Mouse (Mus musculus): ENCODE results near the gene Disp1. TPM values are rescaled to one million over a fixed set of nuclear protein-coding genes. Genes with fewer than 3 reads are reported as not detected.

Gene Disp1
- polyA plus RNA-seq, 1 experiment from 2014 or later: 7.5 TPM

DNA sequence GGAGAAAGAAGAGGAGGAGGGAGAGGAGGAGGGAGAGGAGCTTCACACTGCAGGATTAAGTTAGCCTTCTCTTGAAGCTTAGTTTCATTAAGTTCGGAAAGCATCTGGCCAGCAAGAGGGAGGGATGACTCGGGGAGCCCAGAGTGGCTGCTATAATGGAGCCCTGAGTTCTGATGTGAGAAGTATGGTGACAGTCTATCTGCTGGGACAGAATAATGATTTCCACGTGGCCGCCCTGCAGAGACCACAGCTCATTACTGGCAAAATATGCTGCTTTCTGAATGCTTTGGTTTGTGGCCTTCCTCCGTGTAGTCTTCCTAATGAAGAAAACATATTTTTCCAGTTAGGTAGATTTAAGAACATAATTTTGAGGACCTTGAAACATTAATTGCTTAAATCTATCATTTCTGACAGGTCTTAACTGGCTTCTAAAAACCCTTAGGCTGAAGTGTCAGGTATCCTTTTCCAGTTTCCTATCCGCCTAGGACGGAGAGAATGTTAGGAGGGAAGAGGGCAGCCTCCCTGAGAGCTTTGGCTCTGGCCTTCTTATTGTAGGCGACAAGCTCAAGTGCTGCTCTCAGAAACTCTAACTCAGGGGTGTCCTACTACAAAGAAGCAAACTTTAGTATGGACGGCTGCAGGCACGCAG is 32.2 kb downstream of the Disp1 start:
- H3K4me2 ChIP-seq (ENCODE audit: low read length): no peak overlapping the region
- no peak for ATAC-seq
- H3K4me1 ChIP-seq (ENCODE audit: control insufficient read depth, insufficient read depth, low read depth, low read length): no peaks in the 10 kb centered on the region; the same call in 1 of the 2 replicates
- H3K36me3 ChIP-seq (ENCODE audit: control insufficient read depth, insufficient read depth, low read length): no peaks in the 10 kb centered on the region
- H3K9ac ChIP-seq (ENCODE audit: low read depth, low read length): no peak overlapping the region
- no peak overlapping the region for H3K4me3 ChIP-seq (ENCODE audit: low read length)
- H3K27ac ChIP-seq (ENCODE audit: low read depth, low read length): no peak overlapping the region
- H3K9me3 ChIP-seq (ENCODE audit: control insufficient read depth, low read length): no peaks in the 10 kb centered on the region
- H3K27me3 ChIP-seq (replicated peaks; ENCODE audit: control insufficient read depth, insufficient read depth, low read length): no peaks in the 10 kb centered on the region
- 61% methylated on average over 10 of the region's 10 CpGs for WGBS

DNA sequence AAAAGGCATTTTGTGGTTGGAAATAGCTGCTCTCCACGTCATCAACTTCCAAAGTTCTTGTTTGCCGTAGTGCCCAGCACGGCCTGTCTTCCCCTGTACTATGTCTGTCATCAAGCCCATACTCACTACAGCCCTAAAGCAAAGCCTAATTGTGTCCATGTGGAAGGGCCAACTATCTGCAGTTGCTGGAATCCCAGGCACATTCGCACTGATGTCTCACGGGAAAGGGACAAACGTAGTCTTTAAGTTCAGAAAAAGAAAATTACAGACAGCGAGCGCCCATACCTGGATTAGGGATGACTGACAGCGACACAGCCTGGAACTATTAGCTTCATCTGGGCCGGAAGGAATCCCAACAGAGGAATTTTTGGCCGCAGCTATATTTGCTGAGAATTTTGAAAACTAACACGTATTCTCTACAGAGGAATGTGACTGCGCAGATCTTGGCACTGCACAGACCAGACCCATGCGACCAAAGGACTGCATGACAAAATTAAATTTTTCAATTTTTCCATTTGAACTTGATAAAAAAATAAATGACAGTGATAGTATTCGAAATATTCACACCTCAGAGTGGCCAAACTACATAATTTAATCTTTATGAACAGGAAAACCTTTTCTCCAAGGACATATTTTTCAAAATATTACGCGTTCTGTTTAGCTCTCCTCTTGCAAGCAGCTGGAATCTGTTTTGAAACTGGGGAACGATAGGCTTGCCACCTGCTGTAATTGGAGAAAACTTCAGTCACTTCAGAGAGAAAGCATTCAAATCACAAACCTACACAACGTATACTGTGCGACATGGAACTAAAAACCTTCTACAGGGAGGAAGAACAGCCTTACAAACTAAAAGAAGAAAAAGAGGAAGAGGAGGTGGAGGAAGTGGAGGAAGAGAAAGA is 33.0 kb downstream of the Disp1 start:
- 82% methylated on average over 20 of the region's 20 CpGs for WGBS
- no peak for ATAC-seq
- H3K4me3 ChIP-seq (ENCODE audit: low read length): no peak overlapping the region
- H3K36me3 ChIP-seq (ENCODE audit: control insufficient read depth, insufficient read depth, low read length): no peaks in the 10 kb centered on the region
- H3K9me3 ChIP-seq (ENCODE audit: control insufficient read depth, low read length): no peaks in the 10 kb centered on the region
- no peaks in the 10 kb centered on the region for H3K27me3 ChIP-seq (replicated peaks; ENCODE audit: control insufficient read depth, insufficient read depth, low read length)
- H3K4me1 ChIP-seq (ENCODE audit: control insufficient read depth, insufficient read depth, low read depth, low read length): peaks cover 3% of the 10 kb centered on the region; the same call in 1 of the 2 replicates
- no peak overlapping the region for H3K4me2 ChIP-seq (ENCODE audit: low read length)
- H3K27ac ChIP-seq (ENCODE audit: low read depth, low read length): no peak overlapping the region
- no peak overlapping the region for H3K9ac ChIP-seq (ENCODE audit: low read depth, low read length)

DNA sequence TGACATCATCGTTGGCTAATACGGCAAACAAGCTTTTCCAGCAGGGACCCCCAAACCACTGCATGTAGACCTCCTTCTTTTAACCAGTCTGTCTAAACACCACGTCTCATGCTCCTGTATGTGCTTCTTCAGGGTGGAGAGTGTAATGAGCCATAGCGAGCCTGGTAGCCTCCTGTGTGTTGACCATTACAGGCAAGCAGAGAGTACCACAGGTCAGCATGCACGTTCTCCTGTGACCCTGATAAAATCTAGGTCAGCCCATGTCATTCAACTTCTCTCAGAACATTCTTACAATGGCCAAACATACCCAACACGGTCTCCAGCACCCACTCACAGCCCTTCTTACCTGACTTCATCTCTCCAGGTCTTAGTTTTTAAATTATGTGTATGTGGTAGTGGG is 35.8 kb downstream of the Disp1 start:
- Histone ChIP-seq H3K4me2 (ENCODE audit: low read length) (no peak overlapping the region), H3K27me3 (replicated peaks; ENCODE audit: control insufficient read depth, insufficient read depth, low read length) (no peaks in the 10 kb centered on the region), H3K9me3 (ENCODE audit: control insufficient read depth, low read length) (no peaks in the 10 kb centered on the region), H3K9ac (ENCODE audit: low read depth, low read length) (no peak overlapping the region), H3K4me3 (ENCODE audit: low read length) (no peak overlapping the region), H3K27ac (ENCODE audit: low read depth, low read length) (no peak overlapping the region), H3K4me1 (ENCODE audit: control insufficient read depth, insufficient read depth, low read depth, low read length) (peaks cover 8% of the 10 kb centered on the region), H3K36me3 (ENCODE audit: control insufficient read depth, insufficient read depth, low read length) (no peaks in the 10 kb centered on the region)
- ATAC-seq: no peak
- WGBS: 81% methylated on average over 6 of the region's 6 CpGs

DNA sequence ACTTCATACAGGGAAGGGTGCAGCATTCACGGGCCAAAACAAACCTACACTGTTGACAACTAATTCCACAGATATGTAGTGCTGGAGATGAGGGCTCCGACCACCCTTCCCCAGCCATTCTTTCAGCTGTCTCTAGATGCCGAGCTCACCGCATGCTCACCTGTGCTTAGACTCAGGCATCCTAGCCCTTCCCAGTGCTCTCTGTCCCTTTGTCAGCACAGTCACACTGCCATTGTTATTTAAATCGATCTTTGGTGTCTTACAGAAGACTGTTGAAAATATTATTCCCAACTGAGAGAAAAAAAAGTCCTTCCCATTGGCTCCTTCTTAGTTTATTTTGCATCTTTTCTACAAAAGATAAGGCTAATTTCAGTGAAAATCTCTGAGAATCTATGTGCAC is 36.6 kb downstream of the Disp1 start:
- Histone ChIP-seq H3K4me3 (ENCODE audit: low read length) (no peak overlapping the region), H3K36me3 (ENCODE audit: control insufficient read depth, insufficient read depth, low read length) (no peaks in the 10 kb centered on the region), H3K27ac (ENCODE audit: low read depth, low read length) (no peak overlapping the region), H3K9me3 (ENCODE audit: control insufficient read depth, low read length) (no peaks in the 10 kb centered on the region), H3K4me1 (ENCODE audit: control insufficient read depth, insufficient read depth, low read depth, low read length) (peaks cover 8% of the 10 kb centered on the region), H3K27me3 (replicated peaks; ENCODE audit: control insufficient read depth, insufficient read depth, low read length) (no peaks in the 10 kb centered on the region), H3K9ac (ENCODE audit: low read depth, low read length) (no peak overlapping the region), H3K4me2 (ENCODE audit: low read length) (no peak overlapping the region)
- WGBS: 71% methylated on average over 5 of the region's 5 CpGs
- no peak for ATAC-seq

DNA sequence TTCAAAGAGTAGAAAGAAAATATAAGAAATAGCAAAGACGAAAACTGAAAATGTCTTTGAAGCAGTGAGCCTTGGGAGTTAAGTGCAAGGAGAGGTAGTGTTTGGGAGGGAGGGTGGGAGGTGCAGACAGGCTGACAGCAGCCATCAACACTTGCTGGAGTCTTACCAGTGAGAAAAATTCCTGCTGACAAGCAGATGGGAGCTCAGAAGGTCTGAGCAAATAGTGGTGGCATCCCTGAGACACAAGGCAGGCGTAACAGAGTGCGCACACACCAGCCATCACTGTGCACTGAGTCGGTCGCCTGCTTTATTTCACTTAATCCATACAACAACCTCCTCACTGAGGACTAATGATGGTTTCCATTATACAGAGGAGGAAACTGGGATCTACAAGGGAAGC is 37.8 kb downstream of the Disp1 start:
- 0 out of 2 replicates have a peak, but pooled peaks have one; percentile 45 for ATAC-seq
- Histone ChIP-seq H3K27ac (ENCODE audit: low read depth, low read length) (no peak overlapping the region), H3K36me3 (ENCODE audit: control insufficient read depth, insufficient read depth, low read length) (no peaks in the 10 kb centered on the region), H3K4me2 (ENCODE audit: low read length) (no peak overlapping the region), H3K9ac (ENCODE audit: low read depth, low read length) (no peak overlapping the region), H3K4me1 (ENCODE audit: control insufficient read depth, insufficient read depth, low read depth, low read length) (peaks cover 8% of the 10 kb centered on the region), H3K9me3 (ENCODE audit: control insufficient read depth, low read length) (no peaks in the 10 kb centered on the region), H3K27me3 (replicated peaks; ENCODE audit: control insufficient read depth, insufficient read depth, low read length) (no peaks in the 10 kb centered on the region), H3K4me3 (ENCODE audit: low read length) (no peak overlapping the region)
- 73% methylated on average over 5 of the region's 5 CpGs for WGBS

DNA sequence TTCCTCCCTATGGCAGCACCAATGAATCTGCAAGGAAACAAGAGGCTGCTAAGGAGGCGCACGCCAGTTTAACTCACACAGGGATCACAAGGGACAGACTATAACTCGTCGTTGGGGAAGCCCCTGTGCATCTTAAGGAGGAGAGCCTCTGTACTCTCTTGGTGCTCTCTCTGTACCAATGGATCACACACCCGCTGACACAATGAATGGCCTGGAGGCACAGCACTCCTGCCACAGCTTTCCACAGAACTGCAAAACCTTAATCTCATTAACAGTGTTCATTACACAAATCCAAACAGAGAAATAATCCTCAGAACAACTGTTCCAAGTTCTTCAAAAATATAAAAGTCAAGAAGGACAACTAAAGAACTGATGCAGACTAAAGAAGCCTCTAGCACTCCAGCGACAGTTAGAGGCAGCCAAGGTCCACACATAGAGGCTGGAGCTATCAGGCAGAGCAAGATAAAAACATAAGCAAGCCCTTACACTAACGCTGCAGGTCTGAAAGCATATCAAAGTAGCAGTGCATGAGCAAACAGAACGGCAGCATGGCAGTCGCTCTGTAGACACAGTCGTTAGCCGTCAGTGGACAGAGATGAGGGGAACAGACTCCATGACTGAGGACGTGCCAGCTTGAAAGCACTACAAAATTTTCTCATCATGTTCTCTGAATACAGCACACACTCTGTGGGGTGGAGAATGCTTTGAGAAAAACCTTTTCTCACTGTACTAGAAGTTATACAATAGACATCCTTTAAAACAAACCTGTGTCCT is 38.5 kb downstream of the Disp1 start:
- H3K9ac ChIP-seq (ENCODE audit: low read depth, low read length): no peak overlapping the region
- H3K4me2 ChIP-seq (ENCODE audit: low read length): no peak overlapping the region
- no peaks in the 10 kb centered on the region for H3K36me3 ChIP-seq (ENCODE audit: control insufficient read depth, insufficient read depth, low read length)
- WGBS: 38% methylated on average over 12 of the region's 12 CpGs
- no peaks in the 10 kb centered on the region for H3K9me3 ChIP-seq (ENCODE audit: control insufficient read depth, low read length)
- H3K27ac ChIP-seq (ENCODE audit: low read depth, low read length): peak overlapping the region; percentile 52; the same call in 1 of the 2 replicates
- H3K4me1 ChIP-seq (ENCODE audit: control insufficient read depth, insufficient read depth, low read depth, low read length): peaks cover 8% of the 10 kb centered on the region
- H3K4me3 ChIP-seq (ENCODE audit: low read length): no peak overlapping the region
- no peaks in the 10 kb centered on the region for H3K27me3 ChIP-seq (replicated peaks; ENCODE audit: control insufficient read depth, insufficient read depth, low read length)
- no peak for ATAC-seq

DNA sequence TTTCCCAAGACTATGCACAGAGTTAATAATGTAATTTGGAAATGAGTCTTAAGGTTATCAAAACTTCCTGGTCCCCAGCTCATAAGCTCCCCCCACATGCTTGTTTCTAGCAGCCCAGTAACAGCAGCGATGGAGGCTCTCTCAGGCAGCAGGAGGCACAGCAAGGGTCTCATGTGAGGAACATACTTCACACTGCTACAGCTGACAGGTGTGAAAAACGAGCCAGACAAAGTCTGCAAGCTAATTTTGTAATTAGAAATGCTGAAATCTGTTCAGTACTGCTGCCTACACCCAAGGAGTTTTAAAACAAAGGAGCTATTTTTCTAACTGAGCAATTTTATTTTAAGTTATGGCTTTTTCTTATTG is 40.3 kb downstream of the Disp1 start:
- WGBS: 18% methylated on average over 2 of the region's 2 CpGs
- Histone ChIP-seq H3K4me2 (ENCODE audit: low read length) (no peak overlapping the region), H3K9ac (ENCODE audit: low read depth, low read length) (no peak overlapping the region), H3K4me3 (ENCODE audit: low read length) (no peak overlapping the region), H3K4me1 (ENCODE audit: control insufficient read depth, insufficient read depth, low read depth, low read length) (peaks cover 8% of the 10 kb centered on the region), H3K9me3 (ENCODE audit: control insufficient read depth, low read length) (no peaks in the 10 kb centered on the region), H3K27ac (ENCODE audit: low read depth, low read length) (no peak overlapping the region), H3K27me3 (replicated peaks; ENCODE audit: control insufficient read depth, insufficient read depth, low read length) (no peaks in the 10 kb centered on the region), H3K36me3 (ENCODE audit: control insufficient read depth, insufficient read depth, low read length) (no peaks in the 10 kb centered on the region)
- peak; percentile 54; the same call in 1 of the 2 replicates for ATAC-seq

DNA sequence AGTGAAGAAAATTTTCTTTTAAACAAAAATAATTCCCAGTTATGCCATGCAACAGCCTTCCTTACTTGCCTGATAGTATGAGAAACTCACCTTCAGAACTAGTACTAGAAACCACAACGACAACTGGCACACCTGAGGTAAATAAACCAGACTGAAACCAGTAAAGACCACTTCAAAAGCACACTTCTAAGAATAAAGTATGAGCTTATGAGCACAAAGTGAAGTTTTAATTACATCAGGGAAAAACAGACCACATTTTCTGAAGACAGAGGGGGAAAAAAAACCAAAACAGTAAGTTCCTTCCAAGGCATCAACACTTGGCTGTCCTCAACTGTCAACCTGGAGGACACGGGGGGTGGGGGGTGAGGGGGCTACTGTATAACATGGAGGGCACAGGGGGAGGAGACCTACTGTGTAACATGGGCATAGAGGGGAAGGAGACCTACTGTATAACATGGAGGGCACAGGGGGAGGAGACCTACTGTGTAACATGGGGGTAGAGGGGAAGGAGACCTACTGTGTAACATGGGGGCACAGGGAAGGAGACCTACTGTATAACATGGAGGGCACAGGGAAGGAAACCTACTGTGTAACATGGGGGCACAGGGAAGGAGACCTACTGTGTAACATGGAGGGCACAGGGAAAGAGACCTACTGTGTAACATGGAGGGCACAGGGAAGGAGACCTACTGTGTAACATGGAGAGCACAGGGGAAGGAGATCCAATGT is 40.9 kb downstream of the Disp1 start:
- H3K4me2 ChIP-seq (ENCODE audit: low read length): no peak overlapping the region
- peaks cover 8% of the 10 kb centered on the region for H3K4me1 ChIP-seq (ENCODE audit: control insufficient read depth, insufficient read depth, low read depth, low read length)
- no peaks in the 10 kb centered on the region for H3K27me3 ChIP-seq (replicated peaks; ENCODE audit: control insufficient read depth, insufficient read depth, low read length)
- no peak overlapping the region for H3K27ac ChIP-seq (ENCODE audit: low read depth, low read length)
- no peaks in the 10 kb centered on the region for H3K36me3 ChIP-seq (ENCODE audit: control insufficient read depth, insufficient read depth, low read length)
- H3K9ac ChIP-seq (ENCODE audit: low read depth, low read length): no peak overlapping the region
- no peak for ATAC-seq
- WGBS: 96% methylated on average over 2 of the region's 2 CpGs
- no peaks in the 10 kb centered on the region for H3K9me3 ChIP-seq (ENCODE audit: control insufficient read depth, low read length)
- no peak overlapping the region for H3K4me3 ChIP-seq (ENCODE audit: low read length)

Measured in hindbrain, embryonic 16.5 days (tissue).